Mouse (Mus musculus): ENCODE results near the gene Tmem132d.

GRCm38 (mm10) chr5:128444876-128445275, 12.0 kb upstream of the Tmem132d start:
- TF ChIP-seq CTCF (IDR thresholded peaks at IDR 0.05; ENCODE audit: borderline replicate concordance, extremely low read depth, insufficient read depth, insufficient read length): no peak
- TF ChIP-seq POLR2A (IDR thresholded peaks at IDR 0.05; ENCODE audit: borderline replicate concordance, extremely low read depth, insufficient read depth, insufficient read length, poor library complexity, severe bottlenecking): no peak
